Mouse (Mus musculus) myocyte (in vitro differentiated cells): ENCODE measurements at regions not wholly inside any gene's neighbourhood (a gene's known extent, or its start where the extent isn't known, plus 50 kb on each side); places are given as distances from the start of the nearest gene placed in this dataset.

ENCODE experiments used
- H3K27me3 ChIP-seq: one replicate; pipeline ENCODE4 v1.6.1; 2011; ENCODE audit not compliant: control insufficient read depth, insufficient read depth, insufficient read length
- H3K36me3 ChIP-seq: one replicate; pipeline ENCODE4 v1.6.1; 2011; ENCODE audit not compliant: control insufficient read depth, insufficient read depth
- H3K4me2 ChIP-seq: one replicate; pipeline ENCODE4 v1.6.1; 2011; ENCODE audit warnings: low read depth, control low read depth
- H3K4me3 ChIP-seq: one replicate; pipeline ENCODE4 v1.5.1; 2011; ENCODE audit warnings: mild to moderate bottlenecking, control low read depth, moderate library complexity
- H3K79me2 ChIP-seq: one replicate; pipeline ENCODE4 v1.6.1; 2011; ENCODE audit not compliant: control insufficient read depth, insufficient read depth
- H3ac ChIP-seq: one replicate; pipeline ENCODE4 v1.6.1; 2011; ENCODE audit not compliant: control insufficient read depth, insufficient read length
- CEBPB ChIP-seq: IDR thresholded peaks from 2 replicates; pipeline ENCODE4 v1.6.1; 2011; ENCODE audit warnings: mild to moderate bottlenecking, moderate library complexity; ENCODE audit not compliant: poor library complexity, insufficient read depth, severe bottlenecking
- E2F4 ChIP-seq: IDR thresholded peaks from one replicate; pipeline ENCODE4 v1.6.1; 2011; ENCODE audit warnings: mild to moderate bottlenecking, control low read depth, moderate library complexity; ENCODE audit not compliant: insufficient read depth
- MAX ChIP-seq: IDR thresholded peaks from one replicate; pipeline ENCODE4 v1.6.1; 2011; ENCODE audit warnings: low read depth, mild to moderate bottlenecking, control low read depth
- MYOD1 ChIP-seq, 3 experiments: IDR thresholded peaks; one replicate each; pipeline ENCODE4 v1.6.1; 2011; ENCODE audit warnings: control low read depth in 2 of 3, low read depth in 2 of 3, mild to moderate bottlenecking in 2 of 3, moderate library complexity in 1 of 3; ENCODE audit not compliant: insufficient read length in 2 of 3, control insufficient read depth in 1 of 3
- MYOG ChIP-seq, 3 experiments: IDR thresholded peaks; one replicate each; pipeline ENCODE4 v1.6.1; 2011; ENCODE audit warnings: control low read depth in 2 of 3, low read depth in 2 of 3, mild to moderate bottlenecking in 2 of 3; ENCODE audit not compliant: insufficient read length in 2 of 3, control insufficient read depth in 1 of 3, insufficient read depth in 1 of 3
- POLR2A ChIP-seq: IDR thresholded peaks from one replicate; pipeline ENCODE4 v1.6.1; 2011; ENCODE audit warnings: low read depth, mild to moderate bottlenecking, control low read depth, moderate library complexity; ENCODE audit not compliant: insufficient read length
- POLR2AphosphoS2 ChIP-seq: IDR thresholded peaks from one replicate; pipeline ENCODE4 v1.6.1; 2011; ENCODE audit warnings: low read depth, control low read depth; ENCODE audit not compliant: insufficient read length
- REST ChIP-seq: IDR thresholded peaks from one replicate; pipeline ENCODE4 v1.6.1; 2011; ENCODE audit warnings: mild to moderate bottlenecking, control low read depth, moderate library complexity; ENCODE audit not compliant: insufficient read depth, insufficient read length
- SRF ChIP-seq: IDR thresholded peaks from one replicate; pipeline ENCODE4 v1.6.1; 2011; ENCODE audit warnings: low read depth; ENCODE audit not compliant: control insufficient read depth, insufficient read length
- TCF12 ChIP-seq: IDR thresholded peaks from one replicate; pipeline ENCODE4 v1.6.1; 2011; ENCODE audit warnings: mild to moderate bottlenecking, control low read depth; ENCODE audit not compliant: poor library complexity, insufficient read depth, severe bottlenecking
- TCF3 ChIP-seq: IDR thresholded peaks from one replicate; pipeline ENCODE4 v1.6.1; 2011; ENCODE audit warnings: low read depth, control low read depth; ENCODE audit not compliant: insufficient read length
- USF1 ChIP-seq: IDR thresholded peaks from one replicate; pipeline ENCODE4 v1.6.1; 2011; ENCODE audit warnings: low read depth, mild to moderate bottlenecking, control low read depth, moderate library complexity

- Histone ChIP-seq H3K79me2 (no peaks in the 10 kb centered on the region), H3K4me3 (no peak overlapping the region), H3K27me3 (no peaks in the 10 kb centered on the region), H3ac (no peak overlapping the region), H3K4me2 (no peak overlapping the region), H3K36me3 (no peaks in the 10 kb centered on the region)
- TF ChIP-seq E2F4: no peak
- no peak for TF ChIP-seq TCF12
- no peak for TF ChIP-seq USF1
- TF ChIP-seq MYOD1 (IDR thresholded peaks at IDR 0.05; ENCODE audit: control insufficient read depth in 1 of 3, insufficient read length in 2 of 3, low read depth in 2 of 3): no peak
- TF ChIP-seq TCF3: no peak
- TF ChIP-seq REST: no peak
- no peak for TF ChIP-seq CEBPB
- no peak for TF ChIP-seq SRF
- TF ChIP-seq MYOG (IDR thresholded peaks at IDR 0.05; ENCODE audit: control insufficient read depth in 1 of 3, insufficient read depth in 1 of 3, insufficient read length in 2 of 3, low read depth in 2 of 3): no peak
- TF ChIP-seq POLR2AphosphoS2: no peak
- TF ChIP-seq POLR2A: no peak
- TF ChIP-seq MAX: no peak
Measured at GRCm38 (mm10) chr9:51598706-51599105, 166.4 kb upstream of the Arhgap20 start.

- Histone ChIP-seq H3K4me2 (no peak overlapping the region), H3K36me3 (no peaks in the 10 kb centered on the region), H3K4me3 (no peak overlapping the region), H3K27me3 (no peaks in the 10 kb centered on the region), H3ac (no peak overlapping the region), H3K79me2 (no peaks in the 10 kb centered on the region)
- TF ChIP-seq REST (no peak), SRF (no peak), MAX (no peak), POLR2AphosphoS2 (no peak)
Measured at GRCm38 (mm10) chr9:51608158-51608557, 157.0 kb upstream of the Arhgap20 start.

- H3K4me3 ChIP-seq: no peak overlapping the region
- no peaks in the 10 kb centered on the region for H3K27me3 ChIP-seq
- H3K79me2 ChIP-seq: no peaks in the 10 kb centered on the region
- no peaks in the 10 kb centered on the region for H3K36me3 ChIP-seq
- H3K4me2 ChIP-seq: no peak overlapping the region
- no peak overlapping the region for H3ac ChIP-seq
- TF ChIP-seq E2F4 (no peak), SRF (no peak), REST (no peak), POLR2A (no peak), MAX (no peak), MYOD1 (IDR thresholded peaks at IDR 0.05; ENCODE audit: control insufficient read depth in 1 of 3, insufficient read length in 2 of 3, low read depth in 2 of 3) (no peak), MYOG (IDR thresholded peaks at IDR 0.05; ENCODE audit: control insufficient read depth in 1 of 3, insufficient read depth in 1 of 3, insufficient read length in 2 of 3, low read depth in 2 of 3) (no peak), CEBPB (no peak), USF1 (no peak), TCF3 (no peak), TCF12 (no peak)
Measured at GRCm38 (mm10) chr9:51608697-51609456, 156.3 kb upstream of the Arhgap20 start.

GRCm38 (mm10) chr9:51626156-51626555 is 139.0 kb upstream of the Arhgap20 start:
- TF ChIP-seq USF1 (no peak), SRF (no peak), E2F4 (no peak), MAX (no peak), REST (no peak), MYOD1 (IDR thresholded peaks at IDR 0.05; ENCODE audit: control insufficient read depth in 1 of 3, insufficient read length in 2 of 3, low read depth in 2 of 3) (no peak), CEBPB (no peak), TCF12 (no peak), TCF3 (no peak), POLR2A (no peak), POLR2AphosphoS2 (no peak), MYOG (IDR thresholded peaks at IDR 0.05; ENCODE audit: control insufficient read depth in 1 of 3, insufficient read depth in 1 of 3, insufficient read length in 2 of 3, low read depth in 2 of 3) (no peak)
- Histone ChIP-seq H3K27me3 (no peaks in the 10 kb centered on the region), H3K4me3 (no peak overlapping the region), H3ac (no peak overlapping the region), H3K36me3 (no peaks in the 10 kb centered on the region), H3K4me2 (no peak overlapping the region), H3K79me2 (no peaks in the 10 kb centered on the region)

- H3K27me3 ChIP-seq: no peaks in the 10 kb centered on the region
- TF ChIP-seq MYOD1 (IDR thresholded peaks at IDR 0.05; ENCODE audit: control insufficient read depth in 1 of 3, insufficient read length in 2 of 3, low read depth in 2 of 3) (no peak), POLR2A (no peak), MAX (no peak), MYOG (IDR thresholded peaks at IDR 0.05; ENCODE audit: control insufficient read depth in 1 of 3, insufficient read depth in 1 of 3, insufficient read length in 2 of 3, low read depth in 2 of 3) (no peak)
- H3K36me3 ChIP-seq: no peaks in the 10 kb centered on the region
- H3K79me2 ChIP-seq: no peaks in the 10 kb centered on the region
- no peak overlapping the region for H3K4me2 ChIP-seq
- no peak overlapping the region for H3K4me3 ChIP-seq
- H3ac ChIP-seq: no peak overlapping the region
Measured at GRCm38 (mm10) chr9:51636097-51636496, 129.0 kb upstream of the Arhgap20 start.
